Mouse (Mus musculus) urinary bladder, postnatal 25 days (tissue): ENCODE results near the gene Wdr72.
A peak's percentile ranks its signal among the peaks of the same experiment; 100 is the strongest.

Experiments
- DNase-seq: peaks from one replicate; pipeline ENCODE4 v3.0.0; 2022; ENCODE audit warnings: low spot score

Gene Wdr72

DNA sequence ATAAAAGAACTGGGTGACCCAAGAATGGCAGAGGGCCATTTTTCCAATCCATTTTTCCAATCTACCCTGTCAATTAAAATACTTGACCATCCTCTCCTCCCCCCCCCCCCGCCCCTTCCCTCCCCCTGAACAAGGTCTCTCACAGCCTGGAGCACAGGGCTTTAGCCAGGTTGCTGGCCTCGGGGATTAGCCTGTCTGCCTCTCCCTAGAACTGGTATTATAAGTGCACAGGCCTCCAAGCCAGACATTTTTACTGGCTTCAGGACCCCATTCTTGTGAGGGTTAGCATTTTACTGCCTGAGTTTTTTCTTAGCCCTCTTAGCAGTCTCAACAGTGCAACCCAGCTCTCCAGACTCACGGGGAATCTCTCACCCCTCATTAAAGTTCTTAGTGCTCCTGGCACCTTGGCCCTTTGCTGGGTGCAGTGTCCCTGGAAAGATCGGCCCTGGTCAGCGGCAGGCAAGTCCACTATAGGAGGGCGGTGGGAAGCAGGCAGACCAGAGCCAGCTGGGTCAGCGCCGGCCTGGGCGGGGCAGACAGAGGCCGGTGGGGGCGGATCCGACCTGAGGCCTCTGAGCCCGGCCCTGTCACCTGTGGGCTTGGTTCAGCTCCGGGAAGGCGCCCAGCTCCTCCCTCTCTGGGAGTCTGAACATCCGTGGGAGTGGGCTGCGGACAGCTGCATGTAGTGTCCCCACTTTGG lies at the start of gene Wdr72:
TSS of gene Wdr72 (plus strand) at position 596 of the 700 bp plus-strand sequence.
- DNase-seq, result no peak

DNA sequence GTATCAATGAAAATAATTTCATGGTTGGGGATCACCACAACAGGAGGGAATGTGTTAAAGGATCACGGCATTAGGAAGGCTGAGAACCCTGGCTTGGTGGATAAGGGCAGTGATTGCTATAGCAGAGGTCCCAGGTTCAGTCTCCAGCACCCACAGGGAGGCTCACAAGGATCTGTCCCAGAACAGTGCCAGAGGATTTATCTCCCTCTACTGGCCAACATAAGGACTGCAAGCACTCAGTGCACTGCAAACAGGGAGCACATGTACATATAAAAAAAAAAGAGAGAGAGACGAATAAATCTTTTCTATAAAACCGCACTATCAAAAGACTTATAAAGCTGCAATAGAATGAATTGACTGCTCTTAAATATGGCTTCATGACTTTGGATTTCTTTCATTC lies 43.9 kb upstream of the Wdr72 start:
- no peak for DNase-seq

DNA sequence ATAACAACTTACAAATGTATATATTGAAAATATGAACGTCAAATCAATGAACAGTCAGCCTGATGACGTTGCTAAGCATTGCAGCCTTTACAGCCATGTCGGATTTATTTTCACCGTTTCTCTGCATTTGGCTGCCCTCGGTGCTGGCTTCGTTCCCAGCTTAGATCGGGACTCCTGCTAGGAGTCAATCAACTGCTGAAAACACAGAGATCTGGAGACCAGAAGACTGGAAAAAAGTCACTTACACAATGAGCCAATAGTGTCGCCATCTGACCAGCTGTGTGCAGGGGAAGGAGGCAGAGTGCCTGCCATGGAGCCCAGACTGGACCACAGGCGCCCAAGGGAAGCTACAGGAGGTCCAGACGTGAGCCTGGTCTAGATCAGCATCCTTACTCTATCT lies 43.4 kb upstream of the Wdr72 start:
- DNase-seq, result no peak

DNA sequence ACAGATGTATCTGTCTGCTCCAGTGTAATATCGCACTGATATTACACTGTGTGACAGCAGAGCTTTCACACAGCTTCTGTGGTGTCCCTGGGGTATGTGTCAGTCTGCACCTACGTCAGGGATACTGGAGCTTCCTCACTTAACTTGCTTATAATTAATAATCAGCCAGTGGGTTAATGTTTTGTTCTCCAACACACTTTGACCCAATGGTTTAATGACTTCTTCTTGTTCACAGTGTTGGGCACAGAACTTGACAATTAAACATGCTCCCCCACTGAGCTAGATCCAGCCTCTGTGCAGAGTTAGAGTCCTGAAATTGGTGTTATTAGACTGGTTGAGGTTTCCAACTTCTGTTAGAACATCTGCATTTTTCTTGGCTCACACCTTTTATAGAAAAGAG lies 34.2 kb upstream of the Wdr72 start:
- no peak for DNase-seq

DNA sequence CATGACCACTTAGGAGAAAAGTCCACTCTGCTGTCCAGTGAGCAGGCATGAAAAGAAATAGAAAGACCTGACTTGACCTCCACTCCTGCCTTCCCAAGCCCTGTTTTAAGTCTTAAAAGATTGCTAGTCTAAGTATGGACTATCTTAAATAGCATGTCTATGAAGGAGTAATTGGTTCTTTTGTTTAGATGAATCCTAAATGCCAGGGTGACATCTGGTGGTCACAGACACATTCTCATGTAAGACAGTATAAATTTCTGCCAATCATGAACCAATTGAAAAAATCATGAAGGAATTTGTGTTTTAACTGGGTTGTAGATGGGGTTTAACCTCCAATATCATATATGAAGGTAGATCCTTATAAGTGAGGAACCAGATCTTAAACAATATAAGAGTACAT lies 31.7 kb upstream of the Wdr72 start:
- DNase-seq, result no peak

DNA sequence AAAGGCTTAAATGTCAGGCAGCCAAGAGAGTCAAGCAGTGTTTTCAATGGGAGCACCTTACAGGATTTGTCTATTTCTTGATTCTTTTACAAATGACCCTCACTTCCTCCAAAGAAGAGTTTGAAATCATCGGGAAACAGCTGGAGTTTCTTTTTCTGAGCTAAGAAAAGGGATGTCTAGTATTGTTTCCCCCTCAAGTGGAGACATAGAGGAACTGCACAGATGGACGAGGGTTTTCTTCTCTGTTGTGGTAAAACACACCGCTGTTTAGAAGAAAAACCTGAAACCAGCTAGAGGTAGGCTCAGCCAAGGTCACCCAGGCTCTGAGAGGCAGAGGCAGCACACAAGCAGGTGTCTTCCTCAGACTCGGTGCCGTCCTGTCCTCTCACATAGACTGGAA lies 29.9 kb upstream of the Wdr72 start:
- no peak for DNase-seq

DNA sequence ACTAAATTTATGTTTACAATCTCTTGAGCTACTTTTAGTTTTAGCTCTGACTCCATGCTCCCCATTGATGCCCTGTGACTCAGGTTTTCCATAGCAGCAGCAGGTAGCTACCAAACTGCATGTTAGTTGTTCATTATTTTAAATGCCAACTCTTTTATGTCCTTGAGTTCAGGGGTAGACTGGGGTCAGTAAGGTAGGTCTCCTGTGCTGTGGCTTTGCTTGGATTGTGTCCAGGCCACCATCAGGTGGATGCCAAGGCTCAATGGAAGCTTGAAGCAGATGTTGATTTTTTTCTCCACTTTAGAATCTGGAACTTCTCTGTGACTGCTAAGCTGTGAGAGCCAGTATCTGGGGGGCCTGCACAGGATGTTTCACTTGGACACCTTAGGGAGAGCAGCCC lies 8.6 kb upstream of the Wdr72 start:
- DNase-seq, result no peak

DNA sequence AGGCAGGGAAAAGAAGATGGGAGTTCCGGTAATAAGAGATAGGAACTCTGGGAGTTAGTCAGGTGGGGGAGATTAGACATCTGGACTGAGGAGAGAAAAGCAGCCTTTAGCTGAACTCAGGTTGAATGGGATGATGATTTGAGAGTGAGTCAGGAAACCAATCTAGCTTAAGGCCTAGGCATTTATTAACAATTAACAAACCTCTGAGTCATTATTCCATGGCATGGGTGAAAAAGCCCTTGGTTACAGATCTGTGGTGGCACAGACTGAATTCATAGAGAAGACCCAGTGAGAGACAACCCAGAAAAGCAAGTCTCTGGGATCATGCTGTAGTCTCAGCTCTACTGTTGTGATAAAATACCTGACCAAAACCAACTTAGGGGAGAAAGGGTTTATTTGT lies 7.5 kb upstream of the Wdr72 start:
- no peak for DNase-seq

DNA sequence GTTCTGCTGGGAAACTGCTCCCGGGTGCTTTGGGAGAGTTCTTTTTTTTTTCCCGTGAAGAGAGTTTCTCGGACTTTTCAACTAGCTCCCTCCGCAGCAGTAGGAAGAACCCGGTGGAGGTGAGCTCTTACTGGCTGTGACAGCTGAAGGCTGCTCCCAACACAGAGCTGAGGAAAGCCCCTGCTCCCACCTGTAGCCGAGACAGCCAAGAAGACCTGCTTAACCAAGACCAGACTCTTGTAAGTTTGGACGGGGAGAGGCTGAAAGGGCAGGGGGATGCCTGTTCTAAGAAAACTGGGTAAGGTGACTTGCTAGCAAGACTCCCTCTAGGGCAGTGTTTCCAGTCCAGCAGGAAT lies 283 bp downstream of the Wdr72 start:
- DNase-seq, result no peak

DNA sequence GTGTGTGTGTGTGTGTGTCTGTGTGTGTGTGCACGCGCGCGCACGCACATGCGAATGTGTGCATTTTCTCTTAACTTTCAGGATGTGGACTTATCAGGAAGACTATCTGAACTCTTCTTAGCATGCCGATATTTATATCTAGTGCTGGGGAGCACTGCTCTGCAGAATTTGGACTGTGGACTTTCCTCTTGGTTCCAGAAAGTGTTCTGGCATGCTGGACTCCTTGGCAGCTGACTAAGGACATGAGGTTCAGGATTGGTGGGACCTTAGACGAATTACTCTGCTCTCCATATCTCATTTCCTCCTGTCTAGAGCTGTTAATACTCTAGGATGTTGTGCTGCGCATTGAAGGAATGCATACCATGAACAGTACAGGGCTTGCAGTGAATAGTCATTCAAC lies 2.4 kb downstream of the Wdr72 start:
- no peak for DNase-seq

DNA sequence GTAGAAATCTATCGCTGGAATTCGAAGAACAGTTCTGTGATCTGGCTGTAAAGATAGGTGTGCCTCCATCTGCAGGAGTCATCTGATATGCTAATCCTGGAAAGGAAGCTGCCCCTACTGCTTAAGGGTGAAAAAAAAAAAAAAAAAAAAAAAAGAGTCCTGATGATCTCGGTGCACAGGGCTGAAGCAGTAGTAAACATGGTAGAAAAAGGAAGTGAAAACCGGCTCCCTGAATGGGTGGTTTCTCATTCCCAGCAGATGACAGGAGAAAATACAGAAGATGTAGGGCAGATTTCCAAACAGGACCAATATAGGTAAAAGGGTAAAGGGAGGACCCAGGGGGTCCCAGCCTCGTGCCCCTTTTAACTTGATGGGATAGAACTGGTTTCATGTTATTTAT lies 16.1 kb downstream of the Wdr72 start:
- no peak for DNase-seq

DNA sequence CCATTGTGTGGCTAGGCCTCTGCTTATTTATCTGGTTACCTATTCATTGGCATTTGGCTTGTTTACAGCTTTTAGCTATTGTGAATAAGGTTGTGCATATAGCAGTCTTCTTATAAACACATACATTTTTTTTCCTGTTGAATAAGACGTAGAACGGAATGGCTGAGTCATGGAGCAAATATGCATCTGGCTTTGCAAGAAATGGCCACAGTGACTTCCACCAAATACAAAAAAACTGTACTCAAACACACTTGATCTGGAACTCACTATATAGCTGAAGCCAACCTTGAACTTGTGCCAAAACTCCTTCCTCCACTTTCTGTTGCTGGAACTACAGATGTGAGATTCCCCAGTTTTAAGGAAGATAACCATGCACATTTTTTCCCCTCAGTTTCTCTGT lies 23.9 kb downstream of the Wdr72 start:
- no peak for DNase-seq

DNA sequence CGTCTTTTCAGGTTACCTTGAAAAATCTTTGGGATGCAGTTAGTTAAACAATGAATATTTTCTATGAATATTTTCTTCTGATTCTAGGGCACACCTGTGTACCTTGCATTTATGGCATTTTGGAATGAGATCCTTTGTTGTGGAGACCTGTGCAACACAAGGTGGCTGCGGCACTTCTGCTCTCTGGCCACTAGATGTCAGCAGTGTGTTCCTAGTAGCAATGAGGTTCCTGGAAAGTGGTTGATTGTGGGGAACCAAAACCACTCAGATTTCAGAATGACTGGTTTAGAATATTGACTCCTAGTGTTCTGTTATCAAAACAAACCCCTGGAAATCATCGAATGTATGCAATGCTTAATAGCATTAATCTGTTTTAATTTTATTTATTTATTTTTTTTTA lies 31.7 kb downstream of the Wdr72 start:
- peak; percentile 52 for DNase-seq

DNA sequence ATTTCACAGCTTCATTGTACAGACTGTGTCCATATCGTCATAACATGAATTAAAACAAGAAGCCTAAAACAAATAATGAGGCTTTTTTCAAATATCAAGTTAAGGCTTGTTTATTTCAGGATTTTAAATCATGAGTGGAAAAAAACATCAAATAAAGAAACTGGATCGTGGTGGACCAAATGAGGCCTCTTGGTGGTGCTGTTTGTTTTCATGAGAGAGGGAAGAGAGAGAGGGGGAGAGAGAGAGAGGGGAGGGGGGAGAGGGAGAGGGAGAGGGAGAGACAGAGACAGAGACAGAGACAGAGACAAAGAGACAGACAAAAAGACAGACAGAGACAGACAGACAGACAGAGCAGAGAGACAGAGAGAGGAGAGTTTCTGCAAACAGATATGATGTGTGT lies 32.5 kb downstream of the Wdr72 start:
- DNase-seq, result no peak

DNA sequence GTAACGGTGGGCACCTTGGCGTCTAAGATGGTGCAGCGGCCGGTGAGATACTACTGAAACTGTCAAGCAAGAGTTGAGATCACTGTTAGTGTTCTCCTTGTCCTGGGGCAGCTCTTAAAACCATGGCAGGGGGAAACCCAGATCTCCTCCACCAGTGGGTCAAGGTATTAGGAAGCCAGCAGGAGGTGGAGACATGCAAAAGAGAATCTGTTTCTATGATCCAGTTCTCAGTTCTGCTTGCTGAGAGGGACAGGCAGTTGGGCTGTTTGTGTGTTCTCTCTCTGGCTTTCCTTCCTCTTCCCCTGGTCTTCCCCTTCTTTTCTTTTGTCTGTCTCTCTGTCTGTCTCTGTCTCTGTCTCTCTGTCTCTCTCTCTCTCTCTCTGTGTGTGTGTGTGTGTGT lies 35.0 kb downstream of the Wdr72 start:
- no peak for DNase-seq

DNA sequence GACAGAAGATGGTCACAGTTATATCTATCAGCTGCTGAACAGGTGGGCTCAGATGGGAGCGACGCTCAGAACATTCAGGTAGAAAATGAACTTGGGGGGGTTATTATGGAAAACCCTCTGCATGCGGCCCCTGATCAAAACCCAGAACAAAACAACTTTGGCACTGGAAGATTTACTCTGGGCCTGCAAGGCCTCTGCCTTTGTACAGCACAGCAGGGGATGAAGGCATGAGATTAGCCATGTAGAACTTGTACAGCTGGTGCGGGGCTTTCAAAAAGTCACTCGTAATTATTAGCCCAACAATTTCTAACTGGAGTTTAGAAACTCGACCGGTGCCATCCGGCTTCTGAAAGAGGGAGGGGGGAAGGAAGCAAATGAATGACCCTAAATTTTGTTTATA lies 38.1 kb downstream of the Wdr72 start:
- DNase-seq, result no peak

DNA sequence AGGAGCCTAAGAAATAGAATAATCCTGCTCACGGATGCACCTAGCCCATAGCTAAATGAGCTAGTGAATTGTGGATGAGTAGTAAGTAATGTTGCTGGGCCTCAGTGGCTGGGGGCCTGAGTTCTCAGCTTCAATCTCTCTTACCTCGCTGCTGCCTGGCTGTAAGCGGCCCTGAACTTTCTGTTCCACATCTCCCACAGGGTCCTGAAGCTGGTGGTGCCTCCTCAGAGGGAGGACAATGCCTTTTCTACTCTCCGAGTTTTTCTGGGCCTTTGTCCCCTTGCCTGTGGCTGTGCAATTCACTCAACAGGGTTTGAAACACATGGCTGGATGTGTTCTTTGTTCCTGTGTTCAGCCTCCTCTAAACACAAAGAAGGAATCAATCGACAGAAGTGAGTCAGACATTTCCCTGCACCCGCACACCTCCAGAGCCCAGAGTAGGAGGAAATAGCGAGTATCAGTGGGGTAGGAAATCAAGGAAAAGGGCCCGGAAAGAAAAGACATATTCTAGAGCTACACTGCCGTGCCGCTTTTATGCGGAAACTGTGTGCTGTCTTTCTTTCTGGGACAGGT lies 50.3 kb downstream of the Wdr72 start:
- no peak for DNase-seq

DNA sequence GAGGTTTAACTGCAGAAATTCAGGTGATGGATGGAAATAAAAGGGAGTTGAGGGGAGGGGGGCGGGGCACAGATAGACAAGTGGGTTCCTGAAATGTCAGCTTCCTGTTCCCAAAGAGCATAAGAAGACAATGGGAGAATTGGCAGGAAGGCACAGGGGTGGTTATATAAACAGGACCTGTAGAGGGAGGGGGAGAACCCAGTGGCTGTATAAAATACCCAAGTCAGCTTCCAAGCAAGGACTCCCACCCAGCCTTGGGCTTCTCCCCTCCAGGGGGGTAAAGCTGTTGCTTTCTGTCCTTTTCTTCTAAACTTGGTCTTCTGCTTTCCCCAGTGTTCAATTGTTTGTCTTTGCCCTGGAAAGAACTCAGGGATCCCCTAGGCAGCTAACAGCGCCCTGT lies 55.5 kb downstream of the Wdr72 start:
- DNase-seq, result no peak

DNA sequence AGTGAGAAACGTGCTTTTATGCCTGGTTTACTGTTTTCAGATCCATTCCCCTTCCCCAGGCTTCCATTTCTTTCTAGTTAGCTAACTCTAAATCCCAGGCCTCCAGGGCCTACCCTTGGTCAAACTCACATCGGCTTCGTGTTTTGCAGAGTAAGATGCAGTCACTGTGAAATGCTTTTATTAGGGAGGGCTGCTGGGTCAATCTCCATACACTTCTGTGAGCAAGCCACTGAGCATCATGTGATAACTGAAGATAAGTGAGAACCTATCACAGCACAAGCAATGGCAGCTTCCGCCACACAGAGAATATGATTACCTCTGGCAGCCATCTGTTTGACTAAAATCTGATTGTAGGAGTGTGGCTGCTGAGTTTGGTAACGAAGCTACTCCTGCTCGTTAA lies 59.7 kb downstream of the Wdr72 start:
- no peak for DNase-seq

DNA sequence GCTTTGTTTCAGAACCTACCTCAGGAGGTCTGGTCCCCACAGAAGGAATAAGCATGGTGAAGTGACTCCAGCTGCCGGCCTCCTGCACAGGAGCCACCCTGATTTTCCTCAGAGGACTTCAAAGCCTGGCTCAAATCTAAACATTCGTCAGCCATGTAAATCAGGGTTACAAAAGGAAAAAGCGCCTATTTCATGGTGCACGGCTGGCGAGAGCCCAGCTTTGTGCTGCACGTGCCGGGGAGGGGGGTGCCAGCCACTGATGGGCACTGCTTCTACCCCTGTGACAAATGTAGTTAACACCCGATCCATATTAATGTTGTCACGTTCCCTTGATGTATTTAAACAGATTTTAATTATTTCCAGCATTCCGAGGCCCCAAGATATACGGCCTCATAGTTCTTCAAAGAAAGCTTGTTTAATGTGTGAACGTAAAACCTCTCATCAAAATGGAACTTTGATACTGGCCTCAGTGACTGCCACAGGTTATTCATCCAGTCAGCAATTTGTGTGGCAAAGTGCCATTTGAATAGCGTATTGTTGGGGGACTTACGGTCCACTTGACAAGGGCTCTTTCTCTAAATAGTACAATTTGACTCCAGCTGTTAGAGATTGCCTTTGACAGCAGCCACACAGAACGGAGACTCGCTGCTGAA lies 76.7 kb downstream of the Wdr72 start:
- no peak for DNase-seq

DNA sequence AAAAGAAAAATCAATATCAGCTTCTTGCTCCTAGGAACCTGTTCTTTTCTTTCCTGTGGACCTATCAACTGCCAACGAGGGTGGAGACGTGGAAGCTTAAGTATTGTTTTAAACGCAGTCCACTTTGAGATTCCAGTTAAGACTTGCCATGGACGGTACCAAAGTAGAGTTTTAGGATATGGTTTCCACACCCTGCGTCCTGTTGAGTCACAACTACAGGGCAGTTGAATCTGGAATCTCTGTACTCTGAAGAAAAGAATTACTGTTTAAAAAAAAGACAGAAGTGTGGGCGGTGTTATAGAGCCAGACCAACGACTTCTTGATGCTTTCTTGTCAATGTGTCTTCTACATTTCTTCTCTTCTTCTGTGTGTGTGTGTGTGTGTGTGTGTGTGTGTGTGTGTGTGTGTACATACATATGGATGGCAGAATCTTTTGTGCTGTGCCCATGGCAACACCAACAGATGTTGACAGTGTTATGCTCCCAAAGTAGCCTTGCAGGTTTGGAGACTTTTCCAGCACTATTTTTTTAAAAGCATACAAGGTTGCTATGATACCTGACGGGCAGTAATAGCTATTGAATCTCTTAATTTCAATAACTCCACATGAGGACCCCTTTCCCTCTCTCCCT lies 77.4 kb downstream of the Wdr72 start:
- DNase-seq, result no peak

DNA sequence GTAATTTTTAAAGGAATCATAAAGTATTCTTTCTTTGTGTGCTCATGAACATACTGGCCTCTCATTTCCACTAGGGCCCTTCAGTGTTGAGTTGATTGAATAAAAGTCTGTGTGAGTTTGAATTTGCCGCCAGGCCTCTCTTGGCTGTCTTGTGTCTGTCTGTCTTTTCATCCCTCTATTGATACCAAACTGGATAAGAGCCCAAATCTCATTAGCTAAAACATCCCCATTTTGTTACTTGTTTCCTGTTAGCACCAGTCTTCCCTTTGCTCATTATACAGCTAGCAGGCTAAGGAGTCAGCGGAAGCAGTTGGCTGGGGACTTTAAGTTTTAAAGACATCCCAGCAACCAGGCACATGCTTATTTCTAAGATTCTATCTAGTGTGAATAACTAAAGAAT lies 84.7 kb downstream of the Wdr72 start:
- no peak for DNase-seq

DNA sequence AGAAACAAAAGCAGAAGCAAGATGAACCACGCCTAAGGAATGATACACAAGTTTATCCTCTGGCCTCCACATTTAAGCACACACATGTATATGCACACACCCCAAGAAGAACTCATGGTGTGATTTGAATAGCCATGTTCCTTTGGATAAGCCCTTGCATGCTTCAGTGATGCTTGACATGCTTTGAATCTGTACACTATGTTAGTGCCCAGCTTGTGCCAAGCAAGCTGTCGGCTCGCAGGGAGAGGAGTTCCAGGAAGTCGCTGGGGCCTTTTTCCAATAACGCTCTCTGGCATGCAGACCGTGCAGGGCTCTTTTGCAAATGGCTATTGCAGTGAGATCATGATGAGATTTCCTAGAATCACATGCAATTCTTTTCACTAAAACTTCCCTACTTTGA lies 118.1 kb downstream of the Wdr72 start:
- no peak for DNase-seq

DNA sequence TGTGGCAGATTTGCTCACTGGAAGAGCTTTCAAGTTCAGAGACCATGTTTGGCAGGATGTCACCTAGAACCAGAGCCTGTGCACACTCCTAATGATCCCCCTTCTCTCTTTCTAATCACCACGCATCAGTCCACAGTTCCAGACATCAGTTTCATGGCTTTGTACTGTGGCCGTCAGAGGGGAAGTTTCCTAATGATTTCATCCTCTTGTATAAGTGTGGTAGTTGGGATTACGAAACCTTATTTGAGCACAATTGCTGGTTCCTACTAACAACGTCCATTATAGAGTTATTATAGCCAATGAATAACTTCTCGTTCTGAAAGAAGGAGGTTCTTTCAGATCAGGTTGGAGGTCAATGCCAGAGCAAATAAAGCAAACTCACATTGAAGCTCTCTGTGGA lies 131.1 kb downstream of the Wdr72 start:
- DNase-seq, result no peak
